Mouse (Mus musculus): ENCODE measurements around the gene Rps7. TPM values are rescaled to one million over a fixed set of nuclear protein-coding genes. Genes with fewer than 3 reads are reported as not detected.
A peak's percentile ranks its signal among the peaks of the same experiment; 100 is the strongest.

The Rps7 gene
- total RNA-seq, 2 experiments from 2014 or later: 333 to 335 TPM

GRCm38 (mm10) chr12:28621451-28622166 is 14.1 kb downstream of the Rps7 start:
- DNase-seq (ENCODE audit: low spot score in 2 of 2): no peak

DNA sequence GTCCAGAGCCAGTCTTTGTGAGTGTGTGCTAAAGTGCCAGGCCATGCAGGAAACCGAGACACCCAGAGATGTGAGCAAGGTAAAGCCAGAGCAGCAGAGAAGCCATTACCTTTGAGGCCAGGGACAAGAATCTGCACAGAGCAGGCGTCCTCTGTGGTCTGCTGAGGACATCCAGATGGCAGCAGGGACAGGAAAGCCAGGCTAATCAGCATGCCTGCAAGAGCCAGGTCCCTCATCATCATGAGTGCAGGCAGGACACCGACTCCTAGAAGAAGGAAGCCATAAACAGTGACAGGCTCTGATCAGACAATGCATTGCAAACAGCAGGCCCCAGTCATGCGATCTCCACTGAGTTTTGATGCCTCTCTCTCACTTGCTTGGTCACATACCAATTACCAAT is 18.5 kb downstream of the Rps7 start:
- no peak for DNase-seq (ENCODE audit: low spot score in 2 of 2)

- no peak for DNase-seq (ENCODE audit: low spot score in 2 of 2)
These were observed 21.4 kb downstream of the Rps7 start for GRCm38 (mm10) chr12:28614401-28614800.

DNA sequence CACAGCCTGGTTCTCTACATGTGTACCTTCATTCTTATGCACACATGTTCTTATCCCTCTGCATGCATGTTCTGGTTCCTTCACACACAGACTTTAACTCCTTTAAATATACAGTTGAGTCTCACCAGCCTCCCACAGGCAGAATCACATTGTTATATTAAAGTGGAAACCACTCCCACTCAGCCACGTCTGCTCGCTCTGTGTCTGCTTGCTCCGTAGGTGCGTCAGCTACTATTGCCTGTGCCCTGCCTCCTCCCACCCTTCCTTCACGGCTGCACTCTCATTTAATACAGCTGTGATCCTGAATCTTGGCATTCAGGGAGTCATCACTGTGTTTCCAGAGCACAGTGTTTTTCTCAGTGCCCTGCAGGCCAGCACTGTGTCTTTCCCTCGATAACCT is 23.4 kb downstream of the Rps7 start:
- DNase-seq (ENCODE audit: low spot score in 2 of 2): no peak

DNA sequence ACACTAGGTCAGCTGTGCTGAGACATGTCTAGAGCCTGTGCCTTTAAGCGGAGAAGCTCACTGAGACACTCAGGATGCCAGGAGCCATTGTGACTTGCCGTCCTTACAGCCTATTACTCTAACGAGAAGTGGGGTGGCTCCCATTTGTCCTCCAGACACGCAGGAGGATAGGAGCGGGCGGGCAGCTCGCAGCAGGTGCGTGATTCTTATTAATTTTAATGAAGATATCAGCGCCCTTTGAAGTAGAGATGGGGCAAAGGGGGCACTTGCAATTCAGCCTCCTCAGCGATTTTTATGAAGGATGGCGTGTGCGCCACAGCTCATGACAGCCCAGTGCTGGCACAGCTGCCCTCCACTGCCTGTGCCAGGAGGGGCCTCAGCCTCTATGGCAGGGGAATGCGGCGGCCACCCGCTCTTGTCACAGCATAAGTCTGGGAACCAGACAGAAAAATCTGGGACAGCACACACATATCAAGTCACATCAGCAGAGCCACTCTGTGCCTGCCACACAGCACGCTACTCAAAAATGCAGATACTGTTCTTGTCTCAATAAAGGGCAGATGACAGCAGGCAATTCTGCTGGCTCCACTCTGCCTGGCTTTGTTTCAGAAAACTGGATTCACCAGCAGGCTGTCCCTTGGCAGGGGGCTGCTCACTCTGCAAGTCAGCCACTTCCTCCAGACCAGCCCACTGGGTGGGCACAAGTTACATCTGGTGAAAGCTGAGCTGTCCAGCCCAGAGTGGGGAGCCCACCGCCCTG is 28.0 kb downstream of the Rps7 start:
- DNase-seq (ENCODE audit: low spot score in 2 of 2): peak; percentile 60 to 71

DNA sequence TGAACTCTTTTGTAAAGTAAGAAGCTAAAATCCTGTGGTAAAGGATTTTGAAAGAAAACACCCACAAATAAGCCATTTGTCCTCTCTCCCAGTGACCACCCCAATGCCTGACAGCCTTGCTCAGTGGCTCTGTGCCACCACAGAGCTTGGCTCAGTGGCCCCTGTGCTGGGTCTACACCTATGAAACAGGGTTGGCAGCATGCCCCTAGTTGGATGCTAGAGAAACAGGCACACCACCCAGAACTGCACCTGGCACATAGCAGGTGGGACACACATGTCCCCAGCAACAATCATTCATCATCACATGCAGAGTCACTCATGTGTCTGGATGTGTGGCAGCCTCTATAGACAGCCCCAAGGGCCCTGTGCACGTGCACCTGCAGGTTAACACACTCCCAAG is 32.3 kb downstream of the Rps7 start:
- no peak for DNase-seq (ENCODE audit: low spot score in 2 of 2)

- DNase-seq (ENCODE audit: low spot score in 2 of 2): peak in 1 of 2 experiments; percentile 46
These were observed 33.5 kb downstream of the Rps7 start for GRCm38 (mm10) chr12:28602259-28602658.

- no peak for DNase-seq (ENCODE audit: low spot score in 2 of 2)
These were observed 37.2 kb downstream of the Rps7 start for GRCm38 (mm10) chr12:28598526-28598991.

GRCm38 (mm10) chr12:28598110-28598509 is 37.6 kb downstream of the Rps7 start:
- no peak for DNase-seq (ENCODE audit: low spot score in 2 of 2)

DNA sequence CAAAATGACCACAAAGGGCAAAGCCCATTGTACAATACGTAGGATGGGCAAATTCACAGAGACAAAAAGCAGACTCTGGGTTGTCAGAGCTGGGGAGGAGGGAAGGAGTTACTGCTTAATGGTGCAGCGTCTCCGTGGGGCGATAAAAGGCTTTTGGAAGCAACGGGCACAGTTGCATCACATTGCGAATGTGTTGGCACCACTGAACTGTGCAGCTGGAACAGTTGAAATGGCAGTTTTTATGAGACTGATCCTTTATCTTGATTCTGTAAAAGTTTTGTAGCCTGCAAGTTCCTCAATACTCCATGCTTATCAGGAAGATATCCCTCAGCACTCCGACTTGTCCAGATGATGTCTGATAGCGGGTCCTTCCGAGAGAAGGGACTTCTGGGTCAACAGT is 38.1 kb downstream of the Rps7 start:
- DNase-seq (ENCODE audit: low spot score in 2 of 2): no peak

GRCm38 (mm10) chr12:28596851-28597250 is 38.9 kb downstream of the Rps7 start:
- no peak for DNase-seq (ENCODE audit: low spot score in 2 of 2)

- no peak for DNase-seq (ENCODE audit: low spot score in 2 of 2)
These were observed 45.3 kb downstream of the Rps7 start for GRCm38 (mm10) chr12:28590428-28590827.

- peak; percentile 92 to 94 for DNase-seq (ENCODE audit: low spot score in 2 of 2)
These were observed 46.5 kb downstream of the Rps7 start for GRCm38 (mm10) chr12:28589090-28589868.

GRCm38 (mm10) chr12:28587949-28588348 is 47.8 kb downstream of the Rps7 start:
- peak in 1 of 2 experiments; percentile 53 for DNase-seq (ENCODE audit: low spot score in 2 of 2)

GRCm38 (mm10) chr12:28584036-28584435 is 51.7 kb downstream of the Rps7 start:
- peak; percentile 32 to 41 for DNase-seq (ENCODE audit: low spot score in 2 of 2)

DNA sequence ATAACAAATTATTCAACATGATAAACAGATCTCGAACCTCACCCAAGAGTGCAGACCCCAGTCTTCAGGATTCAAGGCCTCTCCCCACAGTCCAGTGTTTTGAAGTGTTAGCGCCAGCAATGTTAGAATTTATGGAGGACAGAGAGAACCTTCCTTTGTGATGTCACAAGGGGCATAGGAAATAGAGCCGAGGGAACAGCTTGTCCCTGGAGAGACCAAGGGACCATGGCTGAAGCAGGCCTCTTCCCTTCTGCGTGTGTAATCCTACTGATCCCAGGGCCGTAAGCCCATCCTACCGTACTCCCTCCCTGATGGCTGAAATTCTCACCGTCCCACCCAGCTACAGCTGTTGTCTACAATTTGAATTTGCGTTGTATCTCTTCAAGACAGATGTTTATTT is 53.3 kb downstream of the Rps7 start, which contains the start of gene Allc:
Allc (minus strand) TSS at position 101 of the 400 bp plus-strand sequence.
- no peak for DNase-seq (ENCODE audit: low spot score in 2 of 2)

Small RNA genes within 50 kb of the gene (microRNA-seq; reads per million reads assigned to microRNA genes)
- gene Mir6937: 0 to 0.59 reads per million in 2 experiments

Other genes with a start within 250 kb of the Rps7 start
- gene Dcdc2c, start 83.6 kb downstream of the Rps7 start, total RNA-seq (2021): 1 to 10 TPM in 1 of 2 experiments, under 1 TPM in 1; 0.47 to 1.3 TPM
- gene Allc, start 53.4 kb downstream of the Rps7 start, total RNA-seq (2021): under 1 TPM; 0.59 to 0.65 TPM
- under 1 TPM; 0.50 to 0.62 TPM for gene Colec11, start 12.6 kb downstream of the Rps7 start, total RNA-seq (2021)
- 10 to 100 TPM; 11.8 to 15.4 TPM for gene Rnaseh1, start 13.6 kb upstream of the Rps7 start, total RNA-seq (2021)
- gene Adi1, start 39.3 kb upstream of the Rps7 start, total RNA-seq (2021): 10 to 100 TPM; 15.5 to 18.4 TPM
- gene Trappc12, start 114.5 kb upstream of the Rps7 start, total RNA-seq (2021): 10 to 100 TPM; 45.6 to 47.0 TPM
- 10 to 100 TPM; 41.6 to 47.7 TPM for gene Eipr1, start 115.8 kb upstream of the Rps7 start, total RNA-seq (2021)